Mouse (Mus musculus): Measurements from ENCODE around the gene Rpl11. TPM values are rescaled to one million over a fixed set of nuclear protein-coding genes. Genes with fewer than 3 reads are reported as not detected.
A peak's percentile ranks its signal among the peaks of the same experiment; 100 is the strongest.

Gene Rpl11
- polyA plus RNA-seq, 2 experiments: 341 to 805 TPM

- WGBS (ENCODE audit: insufficient replicate concordance): 57% methylated on average over 9 of the region's 9 CpGs
- H3K4me1 ChIP-seq (replicated peaks; ENCODE audit: control insufficient read depth in 2 of 2, insufficient read depth in 2 of 2, low read length in 1 of 2): peaks cover 0 to 7% of the 10 kb centered on the region in 2 experiments; a peak in 1 of 4 replicates
- no peak overlapping the region for H3K9ac ChIP-seq (replicated peaks)
- no peak overlapping the region for H3K4me2 ChIP-seq (ENCODE audit: low read depth)
- no peak for DNase-seq (ENCODE audit: low read depth in 3 of 3, low spot score in 3 of 3)
- peak; percentile 48; the same call in 1 of the 2 replicates for ATAC-seq (ENCODE audit: insufficient read depth)
- no peaks in the 10 kb centered on the region for H3K27me3 ChIP-seq (ENCODE audit: control insufficient read depth, insufficient read depth, low read length)
- TF ChIP-seq CTCF (IDR thresholded peaks at IDR 0.05; ENCODE audit: low read depth) (0 out of 2 replicates have a peak, but pooled peaks have one; percentile 3), EP300 (IDR thresholded peaks at IDR 0.05; ENCODE audit: low read depth) (no peak)
- no peaks in the 10 kb centered on the region for H3K9me3 ChIP-seq (ENCODE audit: control insufficient read depth, low read length)
- H3K27ac ChIP-seq: no peak overlapping the region
- H3K4me3 ChIP-seq (ENCODE audit: insufficient read depth in 1 of 2, low read depth in 2 of 2, low read length in 2 of 2): no peak overlapping the region
- no peaks in the 10 kb centered on the region for H3K36me3 ChIP-seq (replicated peaks; ENCODE audit: control insufficient read depth, insufficient read depth, low read depth)
These were observed 42.4 kb upstream of the Rpl11 start for GRCm38 (mm10) chr4:136095490-136096105.

- Histone ChIP-seq H3K27me3 (ENCODE audit: control insufficient read depth, insufficient read depth, low read length) (no peaks in the 10 kb centered on the region), H3K9ac (replicated peaks) (no peak overlapping the region), H3K4me3 (ENCODE audit: insufficient read depth in 1 of 2, low read depth in 2 of 2, low read length in 2 of 2) (no peak overlapping the region), H3K4me1 (replicated peaks; ENCODE audit: control insufficient read depth in 2 of 2, insufficient read depth in 2 of 2, low read length in 1 of 2) (peaks cover 0 to 7% of the 10 kb centered on the region in 2 experiments; a peak in 1 of 4 replicates), H3K27ac (no peak overlapping the region), H3K9me3 (ENCODE audit: control insufficient read depth, low read length) (no peaks in the 10 kb centered on the region), H3K36me3 (replicated peaks; ENCODE audit: control insufficient read depth, insufficient read depth, low read depth) (no peaks in the 10 kb centered on the region), H3K4me2 (ENCODE audit: low read depth) (no peak overlapping the region)
- 64% methylated on average over 18 of the region's 18 CpGs for WGBS (ENCODE audit: insufficient replicate concordance)
- DNase-seq (ENCODE audit: low read depth in 3 of 3, low spot score in 3 of 3) (no peak), ATAC-seq (ENCODE audit: insufficient read depth) (no peak)
- TF ChIP-seq EP300 (IDR thresholded peaks at IDR 0.05; ENCODE audit: low read depth) (no peak), CTCF (IDR thresholded peaks at IDR 0.05; ENCODE audit: low read depth) (no peak)
These were observed 41.4 kb upstream of the Rpl11 start for GRCm38 (mm10) chr4:136094519-136095219.

GRCm38 (mm10) chr4:136092498-136092897 lies 39.3 kb upstream of the Rpl11 start:
- Histone ChIP-seq H3K9me3 (ENCODE audit: control insufficient read depth, low read length) (no peaks in the 10 kb centered on the region), H3K4me2 (ENCODE audit: low read depth) (no peak overlapping the region), H3K27me3 (ENCODE audit: control insufficient read depth, insufficient read depth, low read length) (no peaks in the 10 kb centered on the region), H3K4me1 (replicated peaks; ENCODE audit: control insufficient read depth in 2 of 2, insufficient read depth in 2 of 2, low read length in 1 of 2) (peaks cover 0 to 7% of the 10 kb centered on the region in 2 experiments; a peak in 1 of 4 replicates), H3K27ac (no peak overlapping the region), H3K4me3 (ENCODE audit: insufficient read depth in 1 of 2, low read depth in 2 of 2, low read length in 2 of 2) (no peak overlapping the region), H3K9ac (replicated peaks) (no peak overlapping the region), H3K36me3 (replicated peaks; ENCODE audit: control insufficient read depth, insufficient read depth, low read depth) (no peaks in the 10 kb centered on the region)
- DNase-seq (ENCODE audit: low read depth in 3 of 3, low spot score in 3 of 3): no peak
- TF ChIP-seq EP300 (IDR thresholded peaks at IDR 0.05; ENCODE audit: low read depth) (no peak), CTCF (IDR thresholded peaks at IDR 0.05; ENCODE audit: low read depth) (peak; percentile 45)
- WGBS (ENCODE audit: insufficient replicate concordance): 55% methylated on average over 7 of the region's 7 CpGs
- no peak for ATAC-seq (ENCODE audit: insufficient read depth)

- Histone ChIP-seq H3K4me1 (replicated peaks; ENCODE audit: control insufficient read depth in 2 of 2, insufficient read depth in 2 of 2, low read length in 1 of 2) (peaks cover 0 to 6% of the 10 kb centered on the region in 2 experiments; a peak in 1 of 4 replicates), H3K4me2 (ENCODE audit: low read depth) (no peak overlapping the region), H3K9ac (replicated peaks) (no peak overlapping the region), H3K27me3 (ENCODE audit: control insufficient read depth, insufficient read depth, low read length) (no peaks in the 10 kb centered on the region), H3K9me3 (ENCODE audit: control insufficient read depth, low read length) (no peaks in the 10 kb centered on the region), H3K27ac (no peak overlapping the region), H3K36me3 (replicated peaks; ENCODE audit: control insufficient read depth, insufficient read depth, low read depth) (no peaks in the 10 kb centered on the region), H3K4me3 (ENCODE audit: insufficient read depth in 1 of 2, low read depth in 2 of 2, low read length in 2 of 2) (no peak overlapping the region)
- ATAC-seq (ENCODE audit: insufficient read depth) (no peak), DNase-seq (ENCODE audit: low read depth in 3 of 3, low spot score in 3 of 3) (no peak)
- TF ChIP-seq CTCF (IDR thresholded peaks at IDR 0.05; ENCODE audit: low read depth) (no peak), EP300 (IDR thresholded peaks at IDR 0.05; ENCODE audit: low read depth) (no peak)
- WGBS (ENCODE audit: insufficient replicate concordance): 80% methylated on average over 4 of the region's 4 CpGs
These were observed 38.1 kb upstream of the Rpl11 start for GRCm38 (mm10) chr4:136091346-136091745.

Measured in liver, embryonic 14.5 days (tissue).